Mouse (Mus musculus): Measurements from ENCODE around the gene Tdrd9. TPM values are rescaled to one million over a fixed set of nuclear protein-coding genes. Genes with fewer than 3 reads are reported as not detected.

Tdrd9 gene
- total and polyA plus RNA-seq, 3 experiments: 28.9 to 46.5 TPM; not detected in 1

DNA sequence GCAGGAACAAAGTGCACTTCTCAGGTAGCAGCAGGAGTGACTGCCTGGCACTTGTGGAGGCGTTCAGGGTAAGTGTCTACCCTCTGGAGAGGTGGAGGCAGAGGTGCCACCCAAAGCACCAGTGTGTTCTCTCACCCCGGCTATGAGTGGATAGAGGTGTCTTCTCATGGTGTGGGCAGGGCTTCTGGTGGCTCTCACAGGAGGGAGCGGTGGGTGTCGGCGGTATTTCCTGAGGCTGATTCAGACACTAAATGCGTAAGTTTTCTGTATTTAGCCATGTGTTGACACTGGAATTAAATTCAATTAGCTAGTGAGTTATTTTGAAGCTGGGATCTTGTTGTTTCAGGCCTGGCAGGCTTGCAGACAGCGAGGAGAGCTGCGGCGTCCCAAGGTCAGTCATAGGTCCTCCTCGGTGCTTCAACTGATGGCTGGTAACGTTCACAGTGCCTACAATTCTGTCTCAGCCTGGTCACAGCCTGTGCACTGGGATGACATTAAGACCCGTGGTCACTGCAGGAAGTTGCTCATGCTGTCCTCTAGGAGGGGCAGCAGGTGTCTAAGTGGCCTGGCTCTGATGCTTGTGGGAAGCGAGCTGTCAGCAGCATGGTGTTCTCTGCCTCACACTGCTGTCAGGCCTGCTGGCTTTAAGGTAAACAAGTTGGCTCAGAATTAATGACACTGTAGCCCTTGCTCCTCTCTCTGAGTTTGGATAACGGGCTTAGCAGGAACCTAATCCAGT lies 54.7 kb downstream of the Tdrd9 start:
- no peak for TF ChIP-seq ZKSCAN1 (IDR thresholded peaks at IDR 0.05; ENCODE audit: low read depth, low read length)
- TF ChIP-seq MXI1 (IDR thresholded peaks at IDR 0.05; ENCODE audit: low read depth, low read length): no peak
- no peak for TF ChIP-seq NELFE (IDR thresholded peaks at IDR 0.05; ENCODE audit: low read depth, low read length)
- TF ChIP-seq NRF1 (IDR thresholded peaks at IDR 0.05; ENCODE audit: insufficient read depth, low read depth, low read length, poor library complexity, severe bottlenecking): no peak
- no peak for TF ChIP-seq MYC (IDR thresholded peaks at IDR 0.05; ENCODE audit: low read depth, low read length)
- TF ChIP-seq SIN3A (IDR thresholded peaks at IDR 0.05; ENCODE audit: low read length): no peak
- no peak for TF ChIP-seq ZMIZ1 (IDR thresholded peaks at IDR 0.05; ENCODE audit: low read depth, low read length)
- no peak for TF ChIP-seq MAZ (IDR thresholded peaks at IDR 0.05; ENCODE audit: low read depth, low read length)
- TF ChIP-seq TBP (IDR thresholded peaks at IDR 0.05; ENCODE audit: low read depth, low read length): no peak
- no peak for TF ChIP-seq KAT2A (conservative IDR thresholded peaks at IDR 0.05; ENCODE audit: low read depth, low read length)
- TF ChIP-seq ELF1 (IDR thresholded peaks at IDR 0.05; ENCODE audit: low read depth, low read length): no peak
- no peak for TF ChIP-seq CTCF (IDR thresholded peaks at IDR 0.05 in 2 of 3, conservative IDR thresholded peaks at IDR 0.05 in 1 of 3; ENCODE audit: control insufficient read depth in 1 of 3, insufficient read depth in 1 of 3, low read depth in 2 of 3, low read length in 3 of 3, poor library complexity in 1 of 3, severe bottlenecking in 1 of 3)
- no peak for TF ChIP-seq SMC3 (IDR thresholded peaks at IDR 0.05; ENCODE audit: low read depth, low read length)
- no peak for TF ChIP-seq CHD2 (IDR thresholded peaks at IDR 0.05; ENCODE audit: low read length)
- TF ChIP-seq ETS1 (IDR thresholded peaks at IDR 0.05; ENCODE audit: low read depth, low read length): no peak
- TF ChIP-seq TCF12 (IDR thresholded peaks at IDR 0.05; ENCODE audit: low read depth, low read length): no peak
- no peak for TF ChIP-seq GABPA (IDR thresholded peaks at IDR 0.05; ENCODE audit: low read depth, low read length)
- no peak for TF ChIP-seq MAFK (IDR thresholded peaks at IDR 0.05; ENCODE audit: borderline replicate concordance, low read depth, low read length)
- no peak for TF ChIP-seq CHD1 (IDR thresholded peaks at IDR 0.05; ENCODE audit: low read depth, low read length)
- no peak for TF ChIP-seq GATA1 (IDR thresholded peaks at IDR 0.05; ENCODE audit: low read depth, low read length)
- H3K79me2 ChIP-seq (ENCODE audit: control insufficient read depth, insufficient read depth, low read length, poor library complexity): no peaks in the 10 kb centered on the region
- no peaks in the 10 kb centered on the region for H3K36me3 ChIP-seq (ENCODE audit: control insufficient read depth in 1 of 2, insufficient read depth in 2 of 2, low read length in 2 of 2)
- H3K27me3 ChIP-seq (ENCODE audit: control insufficient read depth in 1 of 2, insufficient read depth in 2 of 2, low read length in 2 of 2): no peaks in the 10 kb centered on the region
- no peak overlapping the region for H3K27ac ChIP-seq (ENCODE audit: control insufficient read depth, low read depth, low read length)
- no peak overlapping the region for H3K9ac ChIP-seq (ENCODE audit: control insufficient read depth, low read depth, low read length, poor library complexity, severe bottlenecking)
- no peaks in the 10 kb centered on the region for H3K4me1 ChIP-seq (ENCODE audit: control insufficient read depth in 1 of 2, insufficient read depth in 2 of 2, low read length in 2 of 2)
- no peak overlapping the region for H3K4me3 ChIP-seq (ENCODE audit: control insufficient read depth in 1 of 2, insufficient read depth in 1 of 2, low read depth in 2 of 2, low read length in 2 of 2)
- DNase-seq (ENCODE audit: low read depth, low spot score): no peak
- H3K9me3 ChIP-seq (replicated peaks; ENCODE audit: insufficient read depth, low read length): peaks cover 8% of the 10 kb centered on the region

DNA sequence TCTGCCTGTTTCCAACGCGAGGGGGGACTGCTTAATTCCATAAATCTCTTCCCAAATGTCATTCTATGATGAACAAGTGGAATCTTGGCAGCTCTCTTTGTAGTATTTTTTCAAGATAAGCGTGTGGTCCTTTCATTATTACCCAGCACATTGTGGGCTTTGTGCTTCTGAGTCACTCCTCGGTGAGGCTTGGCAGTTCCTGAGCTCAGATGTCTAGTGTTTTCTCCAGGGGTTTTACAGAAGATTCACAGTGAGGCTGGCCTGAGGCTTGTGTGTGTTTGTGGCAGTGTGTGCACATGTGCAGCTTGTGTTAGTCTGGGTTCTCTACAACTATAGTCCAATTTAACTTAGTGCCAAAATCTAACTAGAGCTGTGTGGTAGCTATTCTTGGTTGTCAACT lies 56.0 kb downstream of the Tdrd9 start:
- no peaks in the 10 kb centered on the region for H3K4me1 ChIP-seq (ENCODE audit: control insufficient read depth in 1 of 2, insufficient read depth in 2 of 2, low read length in 2 of 2)
- no peaks in the 10 kb centered on the region for H3K27me3 ChIP-seq (ENCODE audit: control insufficient read depth in 1 of 2, insufficient read depth in 2 of 2, low read length in 2 of 2)
- TF ChIP-seq POLR2AphosphoS5 (IDR thresholded peaks at IDR 0.05; ENCODE audit: borderline replicate concordance, low read depth, low read length): no peak
- no peak for TF ChIP-seq ETS1 (IDR thresholded peaks at IDR 0.05; ENCODE audit: low read depth, low read length)
- TF ChIP-seq MYB (IDR thresholded peaks at IDR 0.05; ENCODE audit: low read depth, low read length): no peak
- TF ChIP-seq BHLHE40 (IDR thresholded peaks at IDR 0.05; ENCODE audit: borderline replicate concordance, low read depth, low read length): no peak
- TF ChIP-seq NELFE (IDR thresholded peaks at IDR 0.05; ENCODE audit: low read depth, low read length): no peak
- no peak for TF ChIP-seq MXI1 (IDR thresholded peaks at IDR 0.05; ENCODE audit: low read depth, low read length)
- TF ChIP-seq CTCF (IDR thresholded peaks at IDR 0.05 in 2 of 3, conservative IDR thresholded peaks at IDR 0.05 in 1 of 3; ENCODE audit: control insufficient read depth in 1 of 3, insufficient read depth in 1 of 3, low read depth in 2 of 3, low read length in 3 of 3, poor library complexity in 1 of 3, severe bottlenecking in 1 of 3): no peak
- no peak for TF ChIP-seq SIN3A (IDR thresholded peaks at IDR 0.05; ENCODE audit: low read length)
- TF ChIP-seq POLR2AphosphoS2 (IDR thresholded peaks at IDR 0.05; ENCODE audit: low read length): no peak
- no peak for TF ChIP-seq USF2 (IDR thresholded peaks at IDR 0.05; ENCODE audit: borderline replicate concordance in 1 of 2, insufficient read depth in 1 of 2, low read depth in 1 of 2, low read length in 2 of 2)
- TF ChIP-seq USF1 (IDR thresholded peaks at IDR 0.05; ENCODE audit: low read depth, low read length): no peak
- no peak for TF ChIP-seq CHD2 (IDR thresholded peaks at IDR 0.05; ENCODE audit: low read length)
- TF ChIP-seq ELF1 (IDR thresholded peaks at IDR 0.05; ENCODE audit: low read depth, low read length): no peak
- no peaks in the 10 kb centered on the region for H3K36me3 ChIP-seq (ENCODE audit: control insufficient read depth in 1 of 2, insufficient read depth in 2 of 2, low read length in 2 of 2)
- no peak for DNase-seq (ENCODE audit: low read depth, low spot score)
- no peak overlapping the region for H3K9ac ChIP-seq (ENCODE audit: control insufficient read depth, low read depth, low read length, poor library complexity, severe bottlenecking)
- H3K79me2 ChIP-seq (ENCODE audit: control insufficient read depth, insufficient read depth, low read length, poor library complexity): no peaks in the 10 kb centered on the region
- H3K27ac ChIP-seq (ENCODE audit: control insufficient read depth, low read depth, low read length): no peak overlapping the region
- H3K9me3 ChIP-seq (replicated peaks; ENCODE audit: insufficient read depth, low read length): peaks cover 8% of the 10 kb centered on the region
- H3K4me3 ChIP-seq (ENCODE audit: control insufficient read depth in 1 of 2, insufficient read depth in 1 of 2, low read depth in 2 of 2, low read length in 2 of 2): no peak overlapping the region
